Mouse (Mus musculus) cerebellum, adult 2 months (tissue): ENCODE measurements around the gene Mre11a.

Source experiments
- CTCF ChIP-seq: fragments of 200-500 bp; IDR thresholded peaks from 2 replicates; pipeline ENCODE4 v1.5.1; 2011; ENCODE audit warnings: low read depth, mild to moderate bottlenecking, control low read depth, low read length, moderate library complexity, borderline replicate concordance; ENCODE audit not compliant: insufficient read depth
- POLR2A ChIP-seq: fragments of 200-500 bp; IDR thresholded peaks from 2 replicates; pipeline ENCODE4 v1.6.1; 2011; ENCODE audit warnings: low read length, control low read depth, borderline replicate concordance; ENCODE audit not compliant: insufficient read depth

DNA sequence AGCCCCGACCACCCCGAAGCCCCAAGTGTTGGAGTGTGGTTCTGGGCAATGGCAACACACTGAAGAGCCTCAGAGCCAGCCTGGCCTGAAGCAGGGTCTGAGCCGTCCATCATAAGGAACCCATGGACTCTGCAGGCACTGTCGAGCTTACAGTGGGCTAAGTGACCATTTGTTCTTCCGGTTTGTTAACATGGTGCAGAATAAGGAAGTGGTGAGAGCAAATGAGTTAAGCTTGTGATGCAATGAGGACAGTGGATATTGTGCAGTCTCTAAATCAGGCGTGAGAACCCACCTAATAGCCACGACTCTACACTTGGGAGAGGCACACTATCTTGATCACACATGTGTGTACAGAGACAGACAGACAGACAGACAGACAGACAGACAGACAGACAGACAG is 25.9 kb upstream of the Mre11a start:
- TF ChIP-seq CTCF = no peak
- no peak for TF ChIP-seq POLR2A
